Mouse (Mus musculus): ENCODE results near the gene Rai1. TPM values are rescaled to one million over a fixed set of nuclear protein-coding genes. Genes with fewer than 3 reads are reported as not detected.

Gene Rai1
- polyA plus RNA-seq, 1 experiment = 123 TPM

GRCm38 (mm10) chr11:60195108-60195507 lies 90.3 kb downstream of the Rai1 start:
- Histone ChIP-seq H3K27ac (ENCODE audit: insufficient read depth, low read depth, low read length) (no peak overlapping the region), H3K4me3 (ENCODE audit: insufficient read depth, low read depth, low read length) (no peak overlapping the region), H3K4me1 (ENCODE audit: control insufficient read depth, insufficient read depth, low read length) (peaks cover 10% of the 10 kb centered on the region)
- TF ChIP-seq CTCF (IDR thresholded peaks at IDR 0.05; ENCODE audit: insufficient read depth, low read depth, low read length) = no peak
- TF ChIP-seq POLR2A (IDR thresholded peaks at IDR 0.05; ENCODE audit: insufficient read depth, low read depth, low read length) = no peak

- WGBS = 81% methylated on average over 5 of the region's 5 CpGs
- Histone ChIP-seq H3K27ac (ENCODE audit: insufficient read depth, low read depth, low read length) (no peak overlapping the region), H3K4me3 (ENCODE audit: insufficient read depth, low read depth, low read length) (no peak overlapping the region), H3K4me1 (ENCODE audit: control insufficient read depth, insufficient read depth, low read length) (peaks cover 10% of the 10 kb centered on the region)
- TF ChIP-seq CTCF (IDR thresholded peaks at IDR 0.05; ENCODE audit: insufficient read depth, low read depth, low read length) = no peak
- no peak for TF ChIP-seq POLR2A (IDR thresholded peaks at IDR 0.05; ENCODE audit: insufficient read depth, low read depth, low read length)
Measured at GRCm38 (mm10) chr11:60196344-60196743, 91.5 kb downstream of the Rai1 start.

- Histone ChIP-seq H3K4me1 (ENCODE audit: control insufficient read depth, insufficient read depth, low read length) (peaks cover 6% of the 10 kb centered on the region), H3K27ac (ENCODE audit: insufficient read depth, low read depth, low read length) (no peak overlapping the region), H3K4me3 (ENCODE audit: insufficient read depth, low read depth, low read length) (no peak overlapping the region)
- 43% methylated on average over 24 of the region's 24 CpGs for WGBS
- no peak for TF ChIP-seq POLR2A (IDR thresholded peaks at IDR 0.05; ENCODE audit: insufficient read depth, low read depth, low read length)
- TF ChIP-seq CTCF (IDR thresholded peaks at IDR 0.05; ENCODE audit: insufficient read depth, low read depth, low read length) = no peak
Measured at GRCm38 (mm10) chr11:60197998-60198619, 93.3 kb downstream of the Rai1 start.

GRCm38 (mm10) chr11:60198651-60199050 lies 93.8 kb downstream of the Rai1 start:
- Histone ChIP-seq H3K4me1 (ENCODE audit: control insufficient read depth, insufficient read depth, low read length) (peaks cover 6% of the 10 kb centered on the region), H3K27ac (ENCODE audit: insufficient read depth, low read depth, low read length) (no peak overlapping the region)
- WGBS = 83% methylated on average over 12 of the region's 12 CpGs

GRCm38 (mm10) chr11:60199702-60200184 lies 94.9 kb downstream of the Rai1 start:
- 5% methylated on average over 18 of the region's 18 CpGs for WGBS
- peak overlapping the region; percentile 25 for H3K4me3 ChIP-seq (ENCODE audit: insufficient read depth, low read depth, low read length)
- TF ChIP-seq CTCF (IDR thresholded peaks at IDR 0.05; ENCODE audit: insufficient read depth, low read depth, low read length) (peak; percentile 93), POLR2A (IDR thresholded peaks at IDR 0.05; ENCODE audit: insufficient read depth, low read depth, low read length) (no peak)
- H3K4me1 ChIP-seq (ENCODE audit: control insufficient read depth, insufficient read depth, low read length) = peaks cover 6% of the 10 kb centered on the region
- no peak overlapping the region for H3K27ac ChIP-seq (ENCODE audit: insufficient read depth, low read depth, low read length)

More at GRCm38 (mm10) chr11:60198651-60199050, 93.8 kb downstream of the Rai1 start:
- TF ChIP-seq POLR2A (IDR thresholded peaks at IDR 0.05; ENCODE audit: insufficient read depth, low read depth, low read length) (no peak), CTCF (IDR thresholded peaks at IDR 0.05; ENCODE audit: insufficient read depth, low read depth, low read length) (no peak)
- no peak overlapping the region for H3K4me3 ChIP-seq (ENCODE audit: insufficient read depth, low read depth, low read length)

- no peak for TF ChIP-seq POLR2A (IDR thresholded peaks at IDR 0.05; ENCODE audit: insufficient read depth, low read depth, low read length)
- TF ChIP-seq CTCF (IDR thresholded peaks at IDR 0.05; ENCODE audit: insufficient read depth, low read depth, low read length) = no peak
- 85% methylated on average over 11 of the region's 11 CpGs for WGBS
- no peak overlapping the region for H3K27ac ChIP-seq (ENCODE audit: insufficient read depth, low read depth, low read length)
- peaks cover 7% of the 10 kb centered on the region for H3K4me1 ChIP-seq (ENCODE audit: control insufficient read depth, insufficient read depth, low read length)
- no peak overlapping the region for H3K4me3 ChIP-seq (ENCODE audit: insufficient read depth, low read depth, low read length)
Measured at GRCm38 (mm10) chr11:60200384-60200783, 95.6 kb downstream of the Rai1 start.

GRCm38 (mm10) chr11:60202710-60203638 lies 98.2 kb downstream of the Rai1 start:
- TF ChIP-seq POLR2A (IDR thresholded peaks at IDR 0.05; ENCODE audit: insufficient read depth, low read depth, low read length) = no peak
- no peak for TF ChIP-seq CTCF (IDR thresholded peaks at IDR 0.05; ENCODE audit: insufficient read depth, low read depth, low read length)
- Histone ChIP-seq H3K4me1 (ENCODE audit: control insufficient read depth, insufficient read depth, low read length) (peaks cover 10% of the 10 kb centered on the region), H3K27ac (ENCODE audit: insufficient read depth, low read depth, low read length) (no peak overlapping the region), H3K4me3 (ENCODE audit: insufficient read depth, low read depth, low read length) (no peak overlapping the region)
- 81% methylated on average over 26 of the region's 26 CpGs for WGBS

GRCm38 (mm10) chr11:60205026-60205425 lies 100.2 kb downstream of the Rai1 start:
- H3K27ac ChIP-seq (ENCODE audit: insufficient read depth, low read depth, low read length) = no peak overlapping the region
- H3K4me3 ChIP-seq (ENCODE audit: insufficient read depth, low read depth, low read length) = no peak overlapping the region
- H3K4me1 ChIP-seq (ENCODE audit: control insufficient read depth, insufficient read depth, low read length) = peaks cover 27% of the 10 kb centered on the region
- TF ChIP-seq CTCF (IDR thresholded peaks at IDR 0.05; ENCODE audit: insufficient read depth, low read depth, low read length) (no peak), POLR2A (IDR thresholded peaks at IDR 0.05; ENCODE audit: insufficient read depth, low read depth, low read length) (no peak)
- WGBS = 81% methylated on average over 12 of the region's 12 CpGs

- no peak for TF ChIP-seq POLR2A (IDR thresholded peaks at IDR 0.05; ENCODE audit: insufficient read depth, low read depth, low read length)
- TF ChIP-seq CTCF (IDR thresholded peaks at IDR 0.05; ENCODE audit: insufficient read depth, low read depth, low read length) = no peak
- Histone ChIP-seq H3K27ac (ENCODE audit: insufficient read depth, low read depth, low read length) (no peak overlapping the region), H3K4me1 (ENCODE audit: control insufficient read depth, insufficient read depth, low read length) (peaks cover 31% of the 10 kb centered on the region), H3K4me3 (ENCODE audit: insufficient read depth, low read depth, low read length) (no peak overlapping the region)
- WGBS = 69% methylated on average over 5 of the region's 5 CpGs
Measured at GRCm38 (mm10) chr11:60206207-60206606, 101.4 kb downstream of the Rai1 start.
